Mouse (Mus musculus) cerebellum, adult 9-10 months (tissue): ENCODE data around the gene Timp2.
A peak's percentile ranks its signal among the peaks of the same experiment; 100 is the strongest.
"Not testable (repeated sequence)": the region's sequence is repeated elsewhere in the genome, so short reads cannot be mapped to it uniquely, and the experiment has no call there.

Experiments used
- DNase-seq: peaks from one replicate; pipeline ENCODE4 v3.0.0; 2022

The Timp2 gene

DNA sequence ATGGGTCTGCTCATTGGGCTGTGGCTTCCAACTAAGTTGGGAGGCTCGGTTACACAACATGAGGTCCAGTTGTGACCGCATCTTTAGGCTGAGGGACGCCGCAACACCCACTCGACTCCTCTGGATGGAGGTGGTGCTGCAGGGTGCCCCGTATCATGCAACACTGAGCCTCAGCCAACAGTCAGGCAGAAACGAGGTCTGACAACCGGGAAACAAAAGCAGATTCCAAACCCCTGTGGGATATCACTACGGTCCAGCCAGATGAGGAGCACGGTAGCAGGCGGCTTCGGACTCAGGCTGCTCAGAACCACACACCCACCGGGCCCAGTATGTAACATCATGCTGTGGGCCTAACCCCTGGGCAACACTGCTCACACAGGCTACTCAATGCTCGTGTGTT is 25.2 kb downstream of the Timp2 start:
- DNase-seq: no peak

DNA sequence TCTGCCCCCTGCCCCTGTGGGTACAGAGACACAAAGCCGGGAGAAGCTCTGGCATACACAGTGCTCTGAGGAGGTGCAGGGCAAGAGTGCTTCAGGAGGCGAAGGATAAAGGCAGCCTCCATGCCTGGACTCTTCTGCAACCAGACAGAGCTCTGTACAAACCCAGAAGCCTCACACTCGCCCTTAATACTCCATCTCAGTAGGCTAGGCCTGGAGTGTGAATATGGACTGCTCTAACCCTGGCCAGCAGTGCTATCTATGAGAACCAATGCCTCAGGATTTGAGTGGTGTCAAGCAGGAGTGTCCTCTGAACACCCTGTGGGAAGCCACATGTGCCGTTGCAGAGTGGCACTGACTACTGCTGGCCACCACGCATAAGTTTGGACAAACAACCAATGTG is 26.6 kb downstream of the Timp2 start:
- no peak for DNase-seq

DNA sequence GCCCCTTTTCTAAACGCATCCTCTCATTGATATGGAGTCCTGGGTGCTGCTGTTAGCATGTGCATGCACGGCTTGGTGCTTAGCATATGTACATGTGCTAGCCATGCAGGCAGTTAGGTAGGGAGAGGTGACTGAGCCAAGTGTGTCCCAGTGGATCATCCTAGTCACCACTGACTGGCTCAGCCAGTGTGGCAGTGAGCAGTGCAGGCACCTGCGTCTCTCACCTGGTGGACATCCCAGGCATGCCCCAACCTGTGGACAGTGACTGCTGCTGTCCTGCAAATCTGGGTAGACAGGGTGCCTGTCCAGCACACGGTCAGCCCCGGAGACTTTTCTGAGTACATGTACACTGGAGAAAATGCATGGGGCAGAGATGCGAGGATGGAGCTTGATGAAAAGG is 27.0 kb downstream of the Timp2 start:
- no peak for DNase-seq

DNA sequence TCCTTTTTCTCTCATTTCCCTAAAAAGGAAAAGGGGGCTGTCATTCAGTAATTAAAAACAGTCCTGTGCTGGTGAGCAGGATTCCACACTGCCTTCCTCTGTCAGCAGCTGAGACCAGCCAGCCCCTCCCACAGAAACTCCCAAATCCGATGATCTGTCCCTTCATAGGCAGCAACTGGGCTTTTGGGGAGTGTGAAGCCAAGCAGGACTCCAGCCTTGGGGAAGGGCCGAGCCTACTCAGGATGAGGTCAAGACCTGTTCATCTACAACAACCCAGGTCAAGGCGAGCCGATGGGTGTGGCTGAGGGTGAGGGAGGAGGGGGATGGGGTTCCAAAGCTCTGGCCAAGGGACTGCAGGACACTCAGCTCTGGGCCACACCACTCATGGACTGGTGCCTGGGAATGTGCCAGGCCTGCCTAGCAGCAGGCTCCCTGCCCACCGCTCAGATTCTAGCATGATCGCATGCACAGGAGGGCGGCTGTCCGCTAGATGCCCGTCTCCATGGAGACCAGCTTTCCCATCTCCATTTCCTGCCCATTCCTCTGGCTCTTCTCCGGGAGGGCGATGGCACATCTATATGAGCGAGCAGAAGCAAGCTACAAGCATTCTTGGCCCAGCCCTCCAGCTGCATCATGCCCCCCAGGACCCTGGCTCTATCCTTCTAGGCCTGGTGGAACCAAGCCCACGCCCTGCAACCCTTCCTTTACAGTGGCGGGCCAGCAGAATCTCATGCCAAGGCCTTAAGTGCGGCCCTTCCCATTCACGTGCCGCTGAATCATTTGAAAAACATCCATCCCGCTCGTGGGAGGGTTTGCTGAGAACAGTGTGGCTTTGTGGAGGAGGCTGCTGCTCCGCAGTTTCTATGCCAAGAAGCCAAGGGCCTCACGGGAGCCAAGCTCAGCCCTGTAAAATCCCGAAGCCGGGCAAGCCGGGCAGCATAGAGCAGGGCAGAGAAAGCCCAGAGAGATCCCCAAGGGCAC is 28.3 kb downstream of the Timp2 start:
- peak; percentile 59 for DNase-seq

DNA sequence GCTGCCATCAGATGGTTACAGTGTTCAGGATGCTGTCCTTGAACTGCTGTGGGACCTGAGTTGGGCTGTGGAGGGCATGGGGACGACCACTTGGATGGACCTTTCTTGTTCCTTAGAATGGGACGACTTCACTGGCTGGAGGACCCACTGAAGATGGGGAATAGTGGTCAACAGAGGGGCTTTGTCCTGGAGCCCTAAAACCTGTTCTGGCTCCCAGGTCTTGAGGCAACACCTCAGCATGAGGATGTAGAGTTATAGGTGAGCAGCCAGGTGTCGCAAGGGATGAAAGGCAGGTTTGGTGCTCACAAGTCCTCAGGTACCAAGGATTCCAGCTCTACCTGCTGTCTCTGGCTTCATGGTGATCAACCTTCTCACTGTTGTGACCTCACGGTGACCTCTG is 29.0 kb downstream of the Timp2 start:
- no peak for DNase-seq

DNA sequence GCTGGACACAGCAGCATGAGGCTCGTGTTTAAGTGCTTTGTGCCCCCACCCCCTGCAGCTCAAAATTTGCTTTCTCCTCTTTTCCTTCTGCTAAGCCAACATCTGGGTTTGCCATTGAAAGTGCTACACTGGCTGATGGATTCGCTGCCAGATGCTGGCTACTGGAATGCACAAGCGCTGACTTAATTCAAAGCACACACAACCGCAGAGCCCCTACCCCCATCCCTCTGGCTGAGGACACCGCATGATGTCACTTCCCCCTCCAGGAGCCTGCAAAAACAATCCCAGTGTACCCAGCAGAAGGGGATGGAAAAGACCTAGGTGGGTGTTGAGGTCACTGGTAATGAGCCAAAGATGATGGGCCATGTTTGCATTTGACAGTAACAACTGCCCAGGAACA is 31.0 kb downstream of the Timp2 start:
- no peak for DNase-seq

DNA sequence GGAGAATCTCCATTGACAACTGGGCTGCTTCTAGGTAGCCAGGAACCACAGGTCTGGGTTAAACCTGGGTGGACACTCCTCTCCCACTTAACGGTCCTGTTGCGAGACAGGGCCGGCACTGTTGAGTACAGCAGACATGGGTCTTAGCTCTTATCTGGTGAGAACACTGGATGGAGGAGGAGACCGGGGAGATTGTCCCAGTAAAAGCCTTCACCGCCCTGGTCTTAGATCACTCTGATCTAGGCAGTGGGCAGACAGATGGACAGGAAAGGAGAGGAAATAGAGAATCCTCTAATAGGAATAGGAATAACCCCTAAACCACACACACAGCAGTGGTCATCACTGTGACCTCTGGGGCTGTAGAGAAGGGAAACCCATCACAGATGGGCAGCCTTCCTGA is 31.6 kb downstream of the Timp2 start:
- DNase-seq: no peak

DNA sequence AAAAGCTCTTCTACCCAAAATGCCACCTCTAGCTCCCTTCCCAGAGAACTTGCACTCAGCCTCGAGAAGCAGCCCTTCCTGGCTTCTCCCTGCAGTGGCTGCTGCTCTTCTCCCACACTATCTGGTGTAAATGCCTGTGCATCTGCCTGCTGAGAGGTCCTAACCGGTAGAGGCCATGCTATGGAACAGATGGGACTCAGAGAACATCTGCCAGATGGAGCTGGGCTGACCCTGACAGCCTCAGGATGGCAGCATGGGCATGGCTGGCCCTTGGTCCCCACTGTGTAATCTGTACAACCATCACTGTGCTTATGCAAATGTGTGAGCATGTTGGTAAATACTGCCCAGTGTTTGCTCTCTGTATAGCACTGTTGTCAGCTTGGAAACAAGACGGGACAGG is 32.9 kb downstream of the Timp2 start:
- DNase-seq: no peak

DNA sequence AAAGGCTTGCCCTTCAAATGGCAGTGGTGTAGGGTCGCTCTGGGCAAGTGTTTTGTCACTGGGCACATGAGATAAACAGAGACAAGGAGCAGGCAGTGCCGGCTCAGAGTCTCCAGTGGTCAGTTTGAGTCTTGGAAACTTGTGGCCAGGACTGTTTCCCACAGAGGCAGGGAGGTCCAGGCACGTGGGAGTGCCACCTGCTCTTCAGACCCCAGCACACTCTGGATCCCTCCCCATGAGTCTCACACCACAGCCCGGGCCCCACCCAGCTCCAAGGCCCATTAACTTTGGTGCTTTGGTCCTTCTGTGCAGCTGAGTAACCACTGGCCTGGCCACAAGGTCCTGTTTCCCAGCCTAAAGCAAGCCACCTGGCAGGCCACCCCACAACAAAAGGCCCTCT is 33.6 kb downstream of the Timp2 start:
- no peak for DNase-seq

DNA sequence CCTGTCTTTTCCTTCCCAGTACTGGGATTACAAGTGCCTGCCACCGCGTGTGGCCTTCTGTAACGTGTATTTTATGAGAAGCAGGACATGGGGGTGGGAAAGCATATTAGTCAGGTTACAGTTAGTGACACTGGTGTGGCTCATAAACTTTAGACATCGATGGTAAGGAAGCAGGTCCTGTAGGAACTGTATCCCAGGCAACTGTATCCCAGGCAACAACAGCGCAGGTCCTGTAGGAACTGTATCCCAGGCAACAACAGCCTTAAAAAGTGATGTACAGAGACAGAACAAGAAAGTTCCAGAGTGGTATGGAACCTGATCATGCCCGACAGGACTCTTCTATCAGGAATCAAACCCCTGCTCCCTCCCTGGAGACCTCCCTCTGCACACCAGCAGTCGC is 34.0 kb downstream of the Timp2 start:
- no peak for DNase-seq

DNA sequence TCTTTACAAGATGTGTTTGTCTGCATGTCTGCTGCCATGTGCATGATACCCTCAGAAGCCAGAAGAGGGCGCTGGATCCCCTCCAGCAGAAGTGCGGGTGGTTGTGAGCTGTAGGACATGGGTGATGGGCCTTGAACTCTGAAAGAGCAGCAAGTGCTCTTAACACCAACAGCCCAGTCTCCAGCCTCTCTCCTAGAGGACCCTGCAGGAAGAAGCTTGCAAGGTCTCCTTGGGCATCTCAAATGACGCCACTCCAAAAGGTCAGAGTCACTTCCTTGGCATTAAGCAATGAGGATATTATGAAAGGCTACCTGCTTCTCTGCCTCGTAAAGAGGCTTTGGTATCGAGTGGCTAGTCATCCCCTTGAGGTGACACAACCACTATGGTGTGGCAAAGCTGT is 36.9 kb downstream of the Timp2 start:
- no peak for DNase-seq

DNA sequence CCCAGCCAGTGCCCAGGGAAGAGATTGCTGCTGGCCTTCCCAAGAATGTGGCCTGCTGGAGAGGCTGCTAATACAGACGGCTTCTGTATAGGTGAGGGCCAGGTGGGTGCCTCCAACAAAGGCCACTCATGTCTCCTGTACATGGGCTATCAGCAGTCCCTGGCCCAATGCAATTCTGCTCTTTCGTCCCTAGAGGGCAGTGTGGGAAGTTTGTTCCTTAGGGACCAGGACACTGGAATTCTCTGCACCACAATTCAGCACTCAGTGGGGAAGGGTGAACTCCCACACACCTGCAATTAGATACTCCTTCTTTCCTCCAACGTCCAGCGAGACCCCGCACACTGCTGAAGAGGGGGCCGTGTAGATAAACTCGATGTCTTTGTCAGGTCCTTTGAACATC is 38.4 kb downstream of the Timp2 start:
- DNase-seq: peak; percentile 70

DNA sequence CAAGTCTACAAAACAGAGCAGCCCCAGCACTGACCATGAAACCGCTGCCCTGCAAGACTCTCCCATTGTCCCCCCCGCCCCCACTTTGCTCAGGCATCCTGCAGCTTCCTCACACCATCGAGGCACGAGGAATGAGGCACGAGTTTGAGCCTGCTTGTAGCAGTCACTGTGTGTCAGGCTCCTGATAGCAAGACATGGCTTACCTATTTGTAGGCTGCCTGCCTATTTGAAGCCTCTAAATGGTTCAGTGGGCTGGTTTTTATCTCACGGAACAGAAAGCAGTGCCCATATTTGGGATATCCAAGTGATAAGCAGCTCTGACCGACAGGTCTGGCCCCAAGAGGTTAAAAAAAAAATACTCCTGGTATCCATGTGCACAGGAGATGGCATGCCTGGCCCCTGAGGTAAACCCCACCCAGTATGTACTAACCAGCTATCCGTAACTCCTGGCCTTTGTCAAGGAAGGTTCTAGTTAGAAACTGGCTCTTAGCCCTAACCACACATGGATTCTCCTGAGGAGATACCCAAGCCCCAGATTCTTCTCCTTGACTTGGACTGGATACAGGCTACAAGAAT is 39.2 kb downstream of the Timp2 start:
- DNase-seq: no peak

DNA sequence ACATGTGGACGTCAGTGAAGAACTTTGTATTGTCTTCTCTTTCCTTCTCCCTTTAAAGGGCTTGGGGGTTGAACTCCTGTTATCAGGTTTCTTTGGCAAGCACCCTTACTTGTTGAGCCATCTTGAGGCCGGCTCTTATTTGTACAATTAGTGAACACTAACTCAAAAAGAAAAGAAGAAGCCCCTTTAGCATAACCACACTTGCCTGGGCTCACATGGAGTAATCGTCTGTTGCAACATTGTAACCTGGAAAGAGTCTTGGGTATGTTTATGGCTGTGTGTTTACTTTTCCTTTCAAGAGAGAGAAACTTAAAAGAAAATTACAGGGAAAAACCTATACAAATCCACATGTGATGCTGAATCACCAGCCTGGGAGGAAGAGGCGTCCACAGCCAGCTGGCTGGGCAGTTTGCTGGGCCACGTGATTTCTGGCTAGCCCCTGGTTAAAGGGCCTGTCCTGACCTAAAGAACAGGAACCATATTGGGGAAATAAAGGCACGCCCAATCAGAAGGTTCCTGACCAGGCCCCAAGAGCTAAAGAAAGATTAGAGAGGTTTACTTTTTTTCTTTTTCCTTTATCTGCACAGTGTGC is 43.3 kb downstream of the Timp2 start:
- DNase-seq: no peak

DNA sequence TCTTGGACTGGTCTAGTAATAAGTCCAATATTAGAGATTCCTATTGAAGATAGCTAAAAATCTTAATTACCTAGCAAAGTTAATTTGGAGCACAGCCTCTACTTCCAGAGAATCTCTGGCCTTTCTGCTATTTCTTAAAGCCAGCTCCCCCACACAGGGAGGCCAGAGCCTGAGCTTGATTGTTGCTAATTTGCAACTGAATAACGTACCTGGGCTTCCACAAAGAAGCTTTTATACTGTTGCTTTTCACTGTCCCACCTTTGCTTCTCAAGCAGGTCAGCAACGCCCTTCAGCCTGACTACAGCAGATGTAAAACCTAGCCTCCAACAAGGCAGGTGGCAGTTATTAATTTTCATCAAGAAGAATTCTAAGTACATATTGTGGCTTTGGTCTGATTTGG is 47.6 kb downstream of the Timp2 start:
- not testable (repeated sequence) for DNase-seq

DNA sequence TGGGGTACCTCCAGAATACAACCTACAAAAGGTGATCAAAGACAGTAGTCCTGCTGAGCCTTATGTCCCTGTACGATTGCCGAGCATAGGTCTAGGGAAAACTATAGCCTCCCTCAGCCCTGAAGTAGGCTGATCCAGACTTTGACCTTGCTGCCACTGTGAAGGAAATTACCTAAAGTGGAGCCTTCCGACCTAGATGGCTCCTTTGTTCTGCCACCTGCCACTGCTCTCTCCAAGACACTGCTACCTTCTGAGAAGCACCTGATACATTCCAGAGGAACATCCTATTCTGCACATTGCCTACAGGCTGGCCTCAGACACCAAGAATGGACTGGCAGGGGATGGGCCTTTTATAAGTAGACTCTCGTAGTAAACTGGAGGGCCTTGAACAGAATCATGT is 51.6 kb downstream of the Timp2 start:
- not testable (repeated sequence) for DNase-seq

DNA sequence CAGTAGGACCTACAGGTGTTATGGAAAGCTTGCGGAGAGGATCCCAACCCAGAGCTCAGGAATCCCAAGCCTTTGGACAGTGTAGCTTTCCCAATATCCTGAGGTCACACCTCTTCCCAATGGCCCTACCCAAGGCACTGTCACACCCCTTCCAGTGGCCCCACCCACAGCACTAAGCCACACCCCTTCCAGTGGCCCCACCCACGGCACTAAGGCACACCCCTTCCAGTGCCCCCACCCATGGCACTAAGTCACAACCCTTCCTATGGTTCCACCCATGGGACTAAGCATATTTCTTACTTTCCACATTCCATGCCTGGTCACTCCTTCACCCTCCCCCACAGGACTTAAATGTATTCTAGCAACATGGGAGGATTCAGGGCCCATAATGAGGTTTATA is 56.7 kb downstream of the Timp2 start:
- no peak for DNase-seq

DNA sequence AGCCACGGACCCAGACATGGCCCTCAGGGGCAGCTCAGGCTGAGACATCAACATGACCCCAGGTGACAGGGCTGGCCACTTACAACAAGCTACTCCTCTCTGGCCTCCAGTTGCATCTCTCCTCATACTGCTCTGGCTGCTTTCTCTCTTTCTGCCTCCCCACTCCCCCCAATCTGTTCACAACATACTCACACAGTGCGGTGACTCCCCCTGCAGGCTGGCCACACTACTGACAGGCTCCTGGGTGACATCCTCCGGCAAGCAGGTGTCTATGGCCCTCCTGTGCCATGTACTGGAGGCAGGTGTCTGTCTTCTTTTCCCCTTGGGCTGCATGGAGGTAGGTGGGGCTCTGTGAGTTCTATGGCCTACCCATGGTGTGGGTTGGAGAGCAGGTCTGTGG is 57.6 kb downstream of the Timp2 start:
- no peak for DNase-seq

DNA sequence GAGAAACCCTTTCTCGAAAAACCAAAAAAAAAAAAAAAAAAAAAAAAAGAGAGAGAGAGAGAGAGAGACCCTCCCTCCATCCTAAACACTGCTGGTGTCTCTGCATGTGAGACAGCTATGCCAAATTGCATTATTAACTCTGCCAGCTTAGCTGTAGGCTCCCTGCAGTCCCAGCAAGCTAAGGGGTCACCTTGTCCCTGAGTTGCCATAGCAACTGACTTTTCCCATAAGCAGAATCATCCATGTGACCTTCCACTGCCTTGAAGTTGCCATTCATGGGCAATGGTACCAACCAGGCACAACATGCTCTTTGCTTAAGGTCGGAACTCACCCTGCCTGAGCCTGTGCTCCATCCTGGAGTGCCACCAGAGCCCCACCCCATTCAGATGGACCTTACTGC is 60.5 kb downstream of the Timp2 start:
- no peak for DNase-seq

DNA sequence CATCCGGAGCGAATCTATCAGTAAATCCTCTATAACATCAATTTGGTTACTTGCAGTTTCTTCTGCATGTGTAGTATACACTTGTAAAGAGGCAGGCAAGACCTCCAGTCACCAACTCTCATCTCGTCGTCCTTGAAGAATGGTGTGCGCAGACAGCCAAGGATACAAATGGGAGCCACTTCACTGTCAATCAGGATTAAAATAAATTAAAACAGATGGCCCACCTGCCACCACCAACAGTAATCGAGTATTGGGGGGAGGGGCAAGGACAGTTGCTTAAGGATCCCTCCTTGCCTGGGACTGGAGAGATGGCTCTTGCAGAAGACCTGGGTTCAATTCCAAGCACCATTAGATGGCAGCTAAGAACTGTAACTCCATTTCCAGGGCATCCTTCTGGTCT is 62.9 kb downstream of the Timp2 start:
- no peak for DNase-seq

DNA sequence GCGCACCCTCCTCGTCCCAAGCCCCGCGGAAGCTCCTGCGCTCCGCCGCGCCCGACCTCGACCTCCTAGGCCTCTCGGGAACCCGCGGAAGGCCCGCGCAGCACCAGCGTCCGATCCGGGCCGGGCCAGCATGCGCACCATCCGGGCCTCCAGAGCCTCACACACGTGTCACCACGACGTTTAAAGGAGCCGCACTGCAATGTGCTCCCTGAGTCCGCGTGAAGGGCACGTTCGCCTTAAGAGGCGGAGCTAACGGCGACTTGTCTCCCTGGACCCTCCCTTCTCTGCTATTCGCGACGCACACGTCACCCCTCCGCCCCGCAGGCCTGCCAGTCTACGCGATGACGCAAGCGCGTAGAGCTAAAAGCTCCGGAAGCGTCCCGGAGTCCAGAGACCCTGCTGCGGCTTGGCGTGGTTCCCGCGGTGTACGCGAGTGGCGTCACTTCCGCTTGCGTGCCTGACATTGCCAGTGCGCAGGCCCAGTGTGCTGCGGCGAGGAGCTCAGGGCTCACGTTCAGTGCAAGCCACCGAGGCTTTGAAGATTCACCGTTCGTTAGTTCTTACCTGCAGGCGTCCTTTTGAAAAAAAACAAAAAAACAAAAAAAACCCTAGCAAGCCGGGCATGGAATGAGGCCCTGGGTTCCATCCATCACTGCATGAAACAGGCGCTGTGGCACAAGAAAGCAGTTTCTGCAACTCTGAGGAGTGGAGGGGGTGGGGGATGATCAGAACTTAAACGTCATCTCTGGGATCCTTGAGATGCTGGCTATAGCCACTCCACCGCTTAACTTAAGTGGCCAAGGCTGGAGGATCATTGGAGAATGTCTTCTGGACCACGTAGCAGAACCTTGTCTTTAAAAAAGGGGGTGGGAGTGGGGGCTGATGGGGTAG is 65.3 kb downstream of the Timp2 start, which contains the start of gene Usp36:
Gene Usp36 (minus strand): TSS at position 246 of the 891 bp plus-strand sequence.
- peak; percentile 100 for DNase-seq

DNA sequence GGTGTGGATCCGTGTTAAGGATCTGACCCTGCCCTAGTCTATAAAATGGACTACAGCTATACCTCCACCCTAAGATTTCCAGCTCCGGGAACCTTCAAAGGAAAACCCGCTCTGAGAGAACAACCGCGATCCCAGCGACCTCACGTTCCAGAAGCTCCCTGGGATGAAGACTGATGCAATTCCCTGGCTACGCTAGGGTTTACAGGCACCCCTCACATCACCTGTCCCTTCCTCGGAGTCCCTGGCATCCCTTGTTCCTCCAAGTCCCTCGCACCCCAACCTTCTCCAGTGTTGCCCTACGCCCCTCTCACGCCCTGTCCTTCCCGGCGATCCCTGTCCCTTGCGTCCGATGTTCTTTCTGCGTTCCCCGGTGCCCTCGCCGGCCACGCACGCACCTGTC is 66.0 kb downstream of the Timp2 start:
- DNase-seq: no peak

DNA sequence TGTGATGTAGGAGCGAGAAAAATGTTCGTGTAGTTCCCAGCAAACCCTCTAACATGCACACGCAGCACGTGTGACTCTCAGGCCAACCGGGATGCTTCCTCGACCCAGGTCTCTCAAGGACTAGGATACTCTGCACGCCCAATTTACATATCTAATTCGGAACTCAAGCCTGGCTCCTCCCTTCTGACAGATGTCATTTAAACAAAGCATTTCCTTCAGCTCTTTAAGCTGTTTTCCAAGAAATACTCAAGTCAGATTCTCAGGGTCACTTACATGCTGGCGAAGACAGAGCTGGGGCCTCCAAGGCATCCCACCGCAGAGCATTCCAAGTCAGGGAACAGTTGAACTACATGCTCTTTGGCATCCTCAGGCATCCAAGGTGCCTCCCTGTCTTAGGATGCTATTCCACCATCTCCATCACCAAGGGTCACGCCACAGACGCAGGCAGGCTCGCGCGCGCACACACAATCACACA is 66.5 kb downstream of the Timp2 start:
- DNase-seq: peak; percentile 48
